Mouse (Mus musculus): Measurements from ENCODE around the gene Pwwp2b.

DNA sequence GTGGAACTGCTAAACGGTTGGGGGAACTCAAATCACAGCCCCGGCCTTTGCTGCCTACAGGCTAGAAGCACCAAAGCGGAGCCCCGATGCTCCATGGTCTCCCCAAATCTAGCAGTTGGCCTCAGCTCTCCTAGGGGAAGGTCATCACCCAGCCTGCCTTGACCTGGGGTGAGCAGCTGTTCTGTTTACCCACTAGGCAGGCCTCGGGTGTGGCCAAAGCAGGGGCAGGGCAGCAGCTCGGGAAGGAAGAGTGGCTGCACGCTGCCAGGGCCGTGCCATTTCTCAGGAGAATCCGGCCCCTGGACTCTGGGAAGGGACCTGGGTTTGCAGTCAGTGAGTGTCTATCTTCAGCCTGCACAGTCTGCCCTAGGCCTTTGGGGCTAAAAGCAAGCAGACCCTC is 4.7 kb downstream of the Pwwp2b start:
- TF ChIP-seq CTCF (IDR thresholded peaks at IDR 0.05; ENCODE audit: insufficient read depth, low read depth, low read length), result no peak
- TF ChIP-seq POLR2A (IDR thresholded peaks at IDR 0.05; ENCODE audit: insufficient read depth, low read depth, low read length), result no peak
